Mouse (Mus musculus) megakaryocyte, embryonic 14.5 days (primary cell): ENCODE results near the gene Nqo1. TPM values are rescaled to one million over a fixed set of nuclear protein-coding genes. Genes with fewer than 3 reads are reported as not detected.

Experiments
- H3K27me3 ChIP-seq: replicated peaks from 2 replicates; pipeline ENCODE3; 2012; ENCODE audit warnings: inconsistent platforms
- H3K36me3 ChIP-seq: replicated peaks from 2 replicates; pipeline ENCODE3; 2012; ENCODE audit warnings: low read length, inconsistent platforms, mixed read lengths
- H3K4me1 ChIP-seq: 2 replicates; pipeline ENCODE4 v1.6.1; 2012; ENCODE audit warnings: inconsistent platforms
- H3K4me3 ChIP-seq: replicated peaks from 2 replicates; pipeline ENCODE3; 2012; ENCODE audit warnings: moderate library complexity, mild to moderate bottlenecking, inconsistent platforms
- H3K9me3 ChIP-seq: 2 replicates; pipeline ENCODE4 v1.6.1; 2012; ENCODE audit warnings: inconsistent platforms
- FLI1 ChIP-seq: IDR thresholded peaks from 2 replicates; pipeline ENCODE4 v1.6.1; 2012; ENCODE audit warnings: low read length, inconsistent platforms, mixed read lengths
- GATA1 ChIP-seq: IDR thresholded peaks from 3 replicates; pipeline ENCODE4 v1.6.1; 2012; ENCODE audit warnings: mixed read lengths, low read length, inconsistent platforms, borderline replicate concordance
- polyA plus RNA-seq: library from polyadenylated mRNA; stranded (reverse); fragments of >175 nt; gene quantifications from 2 replicates; pipeline ENCODE4 v1.2.3, GENCODE M21; 2012; ENCODE audit warnings: low replicate concordance; ENCODE audit not compliant: insufficient read depth

Nqo1 gene
- polyA plus RNA-seq, 1 experiment = 0.43 TPM

GRCm38 (mm10) chr8:107411391-107411790 is 8.4 kb upstream of the Nqo1 start:
- Histone ChIP-seq H3K36me3 (peaks cover 91% of the 10 kb centered on the region), H3K27me3 (no peaks in the 10 kb centered on the region)

DNA sequence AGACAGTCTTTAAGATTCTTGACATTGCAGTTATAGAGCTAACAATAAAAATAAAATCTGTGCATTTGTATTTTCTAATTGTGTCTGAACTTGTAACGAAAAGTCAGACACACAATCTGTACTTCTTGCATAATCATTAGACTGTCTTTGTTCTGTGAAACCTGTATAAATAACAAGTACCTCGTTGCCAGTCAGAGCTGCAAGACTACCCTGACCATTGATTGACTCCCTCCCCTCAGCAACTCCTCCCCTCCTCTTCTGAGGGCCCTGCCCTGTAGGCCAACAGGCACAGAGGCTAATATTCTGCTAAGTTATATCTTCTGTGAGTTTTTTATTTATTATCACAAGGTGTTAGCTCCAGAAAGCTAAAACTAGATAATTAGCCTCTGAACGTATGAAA is 2.9 kb upstream of the Nqo1 start:
- no peak for TF ChIP-seq FLI1
- TF ChIP-seq GATA1 = no peak
- peaks cover 70% of the 10 kb centered on the region for H3K4me1 ChIP-seq
- peaks cover 37% of the 10 kb centered on the region for H3K36me3 ChIP-seq
- H3K27me3 ChIP-seq = no peaks in the 10 kb centered on the region
- no peaks in the 10 kb centered on the region for H3K9me3 ChIP-seq
- H3K4me3 ChIP-seq = no peak overlapping the region

More at GRCm38 (mm10) chr8:107411391-107411790, 8.4 kb upstream of the Nqo1 start:
- Histone ChIP-seq H3K4me3 (no peak overlapping the region), H3K9me3 (no peaks in the 10 kb centered on the region), H3K4me1 (peaks cover 25% of the 10 kb centered on the region)
- TF ChIP-seq FLI1 (no peak), GATA1 (no peak)

DNA sequence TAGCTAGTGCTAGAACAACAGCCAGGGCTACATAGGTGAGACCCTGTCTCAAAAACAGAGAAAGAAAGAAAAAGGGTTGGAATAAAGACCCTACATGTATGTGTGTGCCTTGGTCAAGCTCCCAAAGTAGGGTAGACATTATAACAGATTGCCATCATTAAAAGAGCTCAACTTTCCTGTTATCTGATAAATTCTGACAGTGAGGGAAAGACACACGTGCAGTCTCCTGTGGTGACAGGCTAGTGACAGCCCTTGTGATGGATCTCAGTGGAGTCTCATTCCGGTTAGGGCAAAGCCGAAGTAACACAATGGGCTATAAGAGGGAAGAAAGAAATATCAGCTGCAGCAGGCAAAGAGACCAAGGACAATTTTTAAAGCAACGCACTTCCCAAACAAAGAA is 1.1 kb upstream of the Nqo1 start:
- Histone ChIP-seq H3K4me3 (peak overlapping the region; percentile 89), H3K9me3 (no peaks in the 10 kb centered on the region), H3K27me3 (no peaks in the 10 kb centered on the region), H3K4me1 (peaks cover 80% of the 10 kb centered on the region), H3K36me3 (peaks cover 20% of the 10 kb centered on the region)
- TF ChIP-seq FLI1 (no peak), GATA1 (no peak)

GRCm38 (mm10) chr8:107401866-107402265 is 1.1 kb downstream of the Nqo1 start:
- Histone ChIP-seq H3K27me3 (no peaks in the 10 kb centered on the region), H3K36me3 (peaks cover 2% of the 10 kb centered on the region), H3K4me3 (peak overlapping the region; percentile 62), H3K9me3 (no peaks in the 10 kb centered on the region), H3K4me1 (peaks cover 83% of the 10 kb centered on the region)
- TF ChIP-seq GATA1 = no peak
- no peak for TF ChIP-seq FLI1

DNA sequence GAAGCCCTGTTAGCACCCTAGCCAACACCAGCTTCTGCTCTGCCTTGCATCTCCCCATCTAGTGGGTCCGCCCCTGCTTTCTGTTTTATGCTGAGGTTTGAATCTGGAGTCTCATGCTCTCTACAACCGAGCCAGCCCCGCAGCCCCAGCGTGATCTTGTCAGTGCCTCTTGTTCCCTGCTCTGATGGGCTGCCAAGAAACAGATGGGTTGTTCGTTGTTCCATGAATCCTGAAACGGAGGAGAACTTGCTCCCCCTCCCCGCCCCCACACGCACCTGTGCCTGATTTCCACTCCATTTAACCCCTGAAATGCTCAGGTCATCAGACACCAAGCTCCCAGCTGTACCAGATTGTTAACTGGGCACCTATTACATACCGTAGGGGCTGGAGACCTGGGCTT is 3.5 kb downstream of the Nqo1 start:
- Histone ChIP-seq H3K36me3 (no peaks in the 10 kb centered on the region), H3K4me3 (no peak overlapping the region), H3K27me3 (no peaks in the 10 kb centered on the region), H3K9me3 (no peaks in the 10 kb centered on the region), H3K4me1 (peaks cover 75% of the 10 kb centered on the region)
- TF ChIP-seq GATA1 (no peak), FLI1 (no peak)

DNA sequence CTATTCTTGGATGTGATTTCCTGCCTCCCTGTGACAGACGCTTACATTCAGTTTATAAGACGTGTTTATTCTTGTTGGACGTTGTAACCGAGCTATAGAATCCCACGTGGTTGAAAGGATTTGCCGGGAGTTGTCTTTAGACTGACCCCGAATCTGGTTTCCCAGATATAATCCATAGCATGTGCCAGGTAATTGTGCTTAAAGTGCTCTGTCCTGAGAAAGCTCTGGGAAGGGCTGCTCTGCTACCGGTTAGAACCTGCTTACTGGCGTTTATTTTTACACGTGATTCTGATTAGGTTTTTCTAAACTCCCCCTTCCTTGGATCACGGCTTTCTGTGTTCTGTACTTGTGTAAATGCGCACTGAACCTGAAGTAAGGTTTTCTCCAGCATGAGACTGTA is 5.3 kb downstream of the Nqo1 start:
- H3K27me3 ChIP-seq = no peaks in the 10 kb centered on the region
- no peaks in the 10 kb centered on the region for H3K9me3 ChIP-seq
- peaks cover 56% of the 10 kb centered on the region for H3K4me1 ChIP-seq
- TF ChIP-seq GATA1 = no peak
- no peak overlapping the region for H3K4me3 ChIP-seq
- peaks cover 2% of the 10 kb centered on the region for H3K36me3 ChIP-seq

- Histone ChIP-seq H3K27me3 (no peaks in the 10 kb centered on the region), H3K9me3 (no peaks in the 10 kb centered on the region), H3K4me3 (no peak overlapping the region), H3K4me1 (peaks cover 49% of the 10 kb centered on the region), H3K36me3 (peaks cover 6% of the 10 kb centered on the region)
- TF ChIP-seq GATA1 (no peak), FLI1 (no peak)
These were observed 6.8 kb downstream of the Nqo1 start for GRCm38 (mm10) chr8:107396106-107396670.

- Histone ChIP-seq H3K4me3 (no peak overlapping the region), H3K4me1 (peaks cover 50% of the 10 kb centered on the region), H3K27me3 (no peaks in the 10 kb centered on the region), H3K9me3 (no peaks in the 10 kb centered on the region), H3K36me3 (peaks cover 7% of the 10 kb centered on the region)
- TF ChIP-seq GATA1 (no peak), FLI1 (no peak)
These were observed 7.6 kb downstream of the Nqo1 start for GRCm38 (mm10) chr8:107395397-107395796.

GRCm38 (mm10) chr8:107391136-107391516 is 11.9 kb downstream of the Nqo1 start:
- H3K4me3 ChIP-seq = no peak overlapping the region
- H3K9me3 ChIP-seq = no peaks in the 10 kb centered on the region
- no peak for TF ChIP-seq FLI1
- TF ChIP-seq GATA1 = no peak
- no peaks in the 10 kb centered on the region for H3K27me3 ChIP-seq
- H3K4me1 ChIP-seq = peaks cover 47% of the 10 kb centered on the region
- peaks cover 26% of the 10 kb centered on the region for H3K36me3 ChIP-seq

GRCm38 (mm10) chr8:107390476-107391135 is 12.4 kb downstream of the Nqo1 start:
- Histone ChIP-seq H3K36me3 (peaks cover 26% of the 10 kb centered on the region), H3K4me3 (no peak overlapping the region), H3K27me3 (no peaks in the 10 kb centered on the region), H3K9me3 (no peaks in the 10 kb centered on the region), H3K4me1 (peaks cover 49% of the 10 kb centered on the region)
- TF ChIP-seq GATA1 = no peak
- TF ChIP-seq FLI1 = no peak

GRCm38 (mm10) chr8:107389557-107389956 is 13.4 kb downstream of the Nqo1 start:
- no peak overlapping the region for H3K4me3 ChIP-seq
- TF ChIP-seq FLI1 (no peak), GATA1 (no peak)
- H3K9me3 ChIP-seq = no peaks in the 10 kb centered on the region
- H3K4me1 ChIP-seq = peaks cover 55% of the 10 kb centered on the region
- H3K36me3 ChIP-seq = peaks cover 26% of the 10 kb centered on the region
- H3K27me3 ChIP-seq = peaks cover 2% of the 10 kb centered on the region
